Mouse (Mus musculus) heart, adult 8-10 months (tissue): ENCODE data around the gene Olfr1310. TPM values are rescaled to one million over a fixed set of nuclear protein-coding genes. Genes with fewer than 3 reads are reported as not detected.
"Not testable (repeated sequence)": the region's sequence is repeated elsewhere in the genome, so short reads cannot be mapped to it uniquely, and the experiment has no call there.

Source experiments
- DNase-seq: peaks from one replicate; pipeline ENCODE4 v3.0.0; 2022; ENCODE audit warnings: low spot score
- total RNA-seq, 4 experiments: library from RNA; stranded (reverse); gene quantifications; 2 replicates each; pipeline ENCODE4 v1.2.4; 2022

Gene Olfr1310
- total RNA-seq: not detected

DNA sequence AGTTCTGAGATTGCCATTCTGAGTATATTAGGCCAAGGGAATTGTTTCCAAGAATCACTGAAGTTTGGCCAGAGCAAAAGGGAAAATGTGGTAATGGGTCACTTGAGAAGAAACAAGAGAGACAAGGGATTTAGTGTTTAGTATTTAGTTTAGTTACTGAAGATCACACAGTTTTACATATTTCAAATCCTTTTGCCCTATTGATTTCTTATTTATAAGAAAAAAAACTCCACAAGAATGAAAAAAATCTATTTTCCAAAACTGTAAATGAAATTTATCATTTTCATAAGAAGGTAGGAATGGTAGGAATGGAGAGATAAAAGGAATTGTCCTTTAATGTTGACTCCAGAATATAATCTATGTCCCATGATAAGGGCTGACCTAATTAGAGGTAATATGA is at the start of gene Olfr1310:
TSS of gene Olfr1310 (minus strand) at position 101 of the 400 bp plus-strand sequence.
- no peak for DNase-seq

DNA sequence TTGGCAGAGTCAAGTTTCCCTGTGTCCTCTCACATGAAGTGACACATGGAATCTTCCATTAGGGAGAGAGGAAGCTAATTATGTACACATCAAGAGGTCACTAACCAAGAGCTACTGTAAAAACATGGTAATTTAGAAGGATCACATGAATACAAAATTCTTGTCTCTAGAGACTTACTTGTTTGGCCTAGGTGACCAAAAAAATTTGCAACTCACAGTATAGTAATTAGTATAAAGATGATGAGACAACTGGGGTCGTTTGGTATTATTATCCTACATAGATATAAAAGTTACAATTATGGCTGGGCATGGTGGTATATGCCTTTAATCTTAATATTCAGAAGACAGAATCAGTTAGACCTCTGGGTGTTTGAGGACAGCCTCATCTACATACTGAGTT is 37.6 kb upstream of the Olfr1310 start, which contains the start of gene Olfr1312:
TSS of gene Olfr1312 (minus strand) at position 101 of the 400 bp plus-strand sequence.
- DNase-seq: no peak

DNA sequence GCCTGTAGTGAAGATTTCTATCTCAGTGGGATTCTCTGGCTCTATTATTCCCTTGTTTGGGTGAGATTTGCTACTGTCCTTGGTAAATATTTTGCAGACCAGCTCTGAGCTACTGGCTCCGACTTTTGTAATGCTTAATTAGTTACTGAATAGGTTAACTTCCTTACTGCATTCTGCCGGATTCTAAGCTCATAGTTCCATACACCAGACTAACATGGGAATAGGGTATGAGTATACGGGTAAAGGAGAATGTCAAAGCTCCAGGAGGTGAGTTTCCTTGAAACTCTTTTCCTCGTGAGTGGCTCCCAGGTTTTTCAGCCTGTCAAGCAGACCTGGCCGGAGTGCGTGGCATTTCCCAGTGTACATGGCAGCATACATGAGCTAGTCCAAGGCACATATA is 14.5 kb upstream of the Olfr1310 start:
- DNase-seq: not testable (repeated sequence)

DNA sequence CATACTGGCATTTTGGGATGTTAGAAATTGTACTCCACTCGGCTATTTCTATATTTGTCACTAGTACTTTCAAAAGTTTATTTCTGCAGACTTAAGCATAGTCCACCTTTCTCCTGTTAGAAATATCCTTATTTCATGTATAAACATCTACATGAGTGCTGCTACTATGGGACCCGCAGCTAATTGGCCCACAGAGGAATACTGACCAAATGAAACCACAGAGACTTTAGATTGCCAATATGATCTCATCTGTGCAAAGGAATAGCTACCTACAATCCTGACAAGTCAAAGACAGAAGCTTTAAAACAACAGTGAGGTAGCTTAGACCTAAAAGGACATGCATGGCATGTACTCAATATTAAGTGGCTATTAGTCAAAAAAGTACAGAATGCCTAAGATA is 11.8 kb upstream of the Olfr1310 start, which contains the start of gene Olfr1311:
TSS of gene Olfr1311 (minus strand) at position 101 of the 400 bp plus-strand sequence.
- DNase-seq: no peak

DNA sequence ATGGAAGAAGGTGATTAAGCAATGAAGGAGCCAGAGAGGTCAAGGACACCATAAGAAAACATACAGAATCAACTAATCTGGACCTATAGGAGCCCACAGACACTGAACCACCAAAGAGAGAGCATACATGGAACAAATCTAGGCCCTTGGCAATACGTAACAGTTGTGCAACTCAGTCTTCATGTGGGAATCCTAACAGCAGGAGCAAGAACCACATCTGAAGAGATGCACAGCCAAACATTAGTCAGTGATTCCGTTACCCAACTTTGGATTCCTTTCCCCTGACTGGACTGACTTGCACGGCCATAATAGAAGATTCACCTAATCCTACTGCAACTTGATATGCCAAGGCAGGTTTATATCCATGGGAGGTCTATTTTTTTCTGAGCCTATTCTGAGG is 2.4 kb upstream of the Olfr1310 start:
- DNase-seq: no peak

DNA sequence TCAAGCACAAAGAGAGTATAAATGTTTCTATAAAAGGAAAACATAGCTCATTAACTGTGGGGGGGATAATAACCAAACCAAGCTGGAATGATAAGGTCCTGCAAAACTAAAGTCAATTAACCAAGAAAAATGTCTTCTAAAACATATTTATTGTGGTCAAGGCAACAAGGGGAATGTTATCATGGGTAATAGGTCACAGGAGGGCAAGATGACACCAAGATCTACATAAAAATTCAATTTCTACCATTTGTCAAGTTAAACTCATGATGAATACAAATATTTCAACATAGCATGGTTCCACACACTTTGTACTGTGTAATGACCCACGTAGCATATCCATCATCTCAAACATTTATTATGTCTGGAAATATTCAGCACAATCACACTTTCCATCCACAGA is 22.3 kb downstream of the Olfr1310 start, which contains the start of gene Olfr1309:
TSS of gene Olfr1309 (minus strand) at position 101 of the 400 bp plus-strand sequence.
- no peak for DNase-seq

DNA sequence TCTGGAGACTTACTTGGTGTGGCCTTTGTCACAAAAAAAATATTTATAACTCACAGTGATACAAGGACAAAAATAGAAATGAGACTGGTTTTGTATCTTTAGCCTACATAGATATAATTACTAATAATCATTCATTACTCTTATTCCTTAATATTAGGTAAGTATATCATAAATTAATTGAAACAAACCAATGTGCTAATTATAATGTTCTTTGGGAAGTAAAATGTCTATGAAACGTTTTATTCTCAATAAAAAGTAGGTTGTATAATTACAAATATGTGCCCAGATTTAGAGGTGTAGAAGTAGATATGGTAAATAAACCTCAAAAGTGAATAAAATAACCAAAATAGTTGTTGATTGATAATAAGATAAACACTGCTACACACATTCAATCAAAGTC is 47.7 kb downstream of the Olfr1310 start, which contains the start of gene Olfr1308:
TSS of gene Olfr1308 (minus strand) at position 101 of the 400 bp plus-strand sequence.
- DNase-seq: no peak

Other genes with a start within 250 kb of the Olfr1310 start
- not detected for gene Olfr1302, start 235.3 kb downstream of the Olfr1310 start, total RNA-seq
- gene Olfr1303, start 192.4 kb downstream of the Olfr1310 start, total RNA-seq: not detected
- not detected for gene Olfr1305, start 135.6 kb downstream of the Olfr1310 start, total RNA-seq
- gene Olfr1306, start 96.4 kb downstream of the Olfr1310 start, total RNA-seq: not detected
- under 1 TPM in 1 of 4 experiments, not detected in 3; under 0.01 TPM for gene Olfr1307, start 63.3 kb downstream of the Olfr1310 start, total RNA-seq
- gene Olfr1308, start 47.8 kb downstream of the Olfr1310 start, total RNA-seq: not detected
- not detected for gene Olfr1309, start 22.4 kb downstream of the Olfr1310 start, total RNA-seq
- gene Olfr1311, start 11.7 kb upstream of the Olfr1310 start, total RNA-seq: not detected
- gene Olfr1312, start 37.5 kb upstream of the Olfr1310 start, total RNA-seq: not detected
- gene Olfr1313, start 65.1 kb upstream of the Olfr1310 start, total RNA-seq: not detected
- gene Olfr1314, start 84.1 kb upstream of the Olfr1310 start, total RNA-seq: not detected
- not detected for gene Olfr1315-ps1, start 102.7 kb upstream of the Olfr1310 start, total RNA-seq
- not detected for gene Olfr1316, start 122.3 kb upstream of the Olfr1310 start, total RNA-seq
- gene Olfr1317, start 127.6 kb upstream of the Olfr1310 start, total RNA-seq: not detected
- gene Olfr1318, start 141.5 kb upstream of the Olfr1310 start, total RNA-seq: not detected
- 1 to 10 TPM; 2.6 to 3.6 (median 2.8) TPM for gene Lpcat4, start 226.8 kb upstream of the Olfr1310 start, total RNA-seq
- not detected for gene Nutm1, start 246.6 kb upstream of the Olfr1310 start, total RNA-seq
- gene Nop10, start 249.2 kb upstream of the Olfr1310 start, total RNA-seq: 10 to 100 TPM; 57.1 to 65.3 (median 63.2) TPM